Mouse (Mus musculus) bone marrow, adult 2 months (tissue): ENCODE results near the gene Ndufb10. TPM values are rescaled to one million over a fixed set of nuclear protein-coding genes. Genes with fewer than 3 reads are reported as not detected.

ENCODE experiments used
- H3K27ac ChIP-seq: fragments of 200-500 bp; 2 replicates; pipeline ENCODE4 v1.5.1; 2012; ENCODE audit warnings: low read depth, mild to moderate bottlenecking, control low read depth, inconsistent platforms, low read length; ENCODE audit not compliant: control insufficient read depth, poor library complexity, insufficient read depth
- H3K4me1 ChIP-seq: fragments of 200-500 bp; 2 replicates; pipeline ENCODE4 v1.6.1; 2011; ENCODE audit warnings: low read length; ENCODE audit not compliant: control insufficient read depth, insufficient read depth
- H3K4me3 ChIP-seq: fragments of 200-500 bp; replicated peaks from 2 replicates; pipeline ENCODE3; 2011; ENCODE audit warnings: mild to moderate bottlenecking, low read depth, low read length, control low read depth; ENCODE audit not compliant: control insufficient read depth
- CTCF ChIP-seq: fragments of 200-500 bp; IDR thresholded peaks from 2 replicates; pipeline ENCODE4 v1.5.1; 2011; ENCODE audit warnings: low read length, control low read depth; ENCODE audit not compliant: control insufficient read depth, insufficient read depth
- POLR2A ChIP-seq: fragments of 200-500 bp; IDR thresholded peaks from 2 replicates; pipeline ENCODE4 v1.6.1; 2011; ENCODE audit warnings: low read depth, mild to moderate bottlenecking, control low read depth, low read length, borderline replicate concordance; ENCODE audit not compliant: control insufficient read depth
- WGBS: fragments of 180-500 bp; shearing (Covaris S2); methylation state at CpG from one replicate; pipeline ENCODE4 v1.1.7; 2018; 5-methylcytosine and 5-hydroxymethylcytosine counted together
- polyA plus RNA-seq: library from polyadenylated mRNA; stranded (reverse); fragments of >200 nt; gene quantifications from 2 replicates; pipeline ENCODE4 v1.2.4, GENCODE M21; 2011; ENCODE audit warnings: low replicate concordance; ENCODE audit not compliant: missing spikeins, insufficient read depth, insufficient read length

Gene Ndufb10
- polyA plus RNA-seq = 150 and 172 TPM in 2 replicates

DNA sequence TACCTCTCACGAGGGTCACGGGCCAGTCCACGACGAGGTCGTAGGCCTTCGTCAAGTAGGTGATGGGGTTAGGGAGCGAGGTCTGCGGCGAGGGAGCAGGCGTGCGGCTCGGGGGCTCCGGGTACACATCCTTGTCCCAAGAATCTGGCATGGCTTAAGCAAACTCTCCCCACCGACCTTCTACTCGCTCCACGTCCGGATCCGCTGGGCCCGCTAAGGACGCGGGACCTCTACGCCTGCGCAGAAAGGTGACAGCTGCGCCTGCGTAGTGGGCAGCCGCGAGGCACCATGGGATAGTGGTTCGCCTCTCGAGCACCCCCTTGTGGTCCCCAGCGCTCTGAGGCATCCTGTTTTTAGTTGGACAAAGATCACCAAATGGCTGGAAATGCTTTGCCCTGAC lies at the start of gene Ndufb10:
TSS of gene Ndufb10 (minus strand) at position 295 of the 400 bp plus-strand sequence.
- WGBS = under 1% methylated on average over 30 of the region's 30 CpGs
- Histone ChIP-seq H3K4me1 (no peaks in the 10 kb centered on the region; the same call in 1 of the 2 replicates), H3K4me3 (peak within 1 kb of the TSS; percentile 94), H3K27ac (peak within 1 kb of the TSS; percentile 57)
- TF ChIP-seq POLR2A (peak; percentile 95), CTCF (peak; percentile 98)

DNA sequence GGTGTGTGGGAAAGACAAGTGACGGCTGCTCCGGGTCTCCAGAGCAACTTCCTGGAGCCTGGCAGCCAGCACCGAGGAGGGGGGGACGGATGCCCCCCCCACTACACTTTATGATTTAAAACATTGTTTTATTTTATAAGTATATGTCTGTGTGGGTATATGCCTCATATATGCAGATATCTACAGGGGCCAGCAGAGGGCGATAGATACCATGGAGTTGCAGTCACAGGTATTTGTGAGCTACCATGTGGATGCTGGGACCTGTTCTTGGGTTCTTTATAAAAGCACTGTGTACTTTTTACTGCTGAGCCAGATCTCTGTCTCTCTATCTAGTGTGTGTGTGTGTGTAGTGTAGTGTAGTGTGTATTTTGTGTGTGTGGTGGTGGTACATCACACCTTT lies 49.0 kb upstream of the Ndufb10 start:
- 82% methylated on average over 5 of the region's 5 CpGs for WGBS
- H3K27ac ChIP-seq = no peak overlapping the region
- H3K4me3 ChIP-seq = no peak overlapping the region
- TF ChIP-seq CTCF (no peak), POLR2A (no peak)
- no peaks in the 10 kb centered on the region for H3K4me1 ChIP-seq

DNA sequence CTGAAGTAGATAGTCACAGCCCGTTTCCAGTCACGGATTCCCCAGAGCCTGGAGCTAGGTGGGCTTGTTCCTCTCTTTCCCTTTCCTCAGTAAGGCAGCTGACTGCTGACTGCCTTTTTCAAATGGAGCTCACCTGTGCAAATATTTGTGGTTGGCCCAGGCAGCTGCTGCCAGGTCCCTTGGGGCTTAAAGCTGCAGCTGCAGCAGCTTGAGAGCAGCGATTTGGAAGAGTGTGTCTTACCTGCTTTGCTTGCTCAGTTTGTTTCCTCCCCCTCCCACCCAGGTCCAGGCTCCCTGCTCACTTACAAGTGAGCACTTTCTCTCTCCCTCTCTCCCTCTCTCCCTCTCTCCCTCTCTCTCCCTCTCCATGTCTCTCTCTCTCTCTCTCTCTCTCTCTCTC lies 44.9 kb upstream of the Ndufb10 start:
- Histone ChIP-seq H3K4me1 (no peaks in the 10 kb centered on the region), H3K27ac (no peak overlapping the region), H3K4me3 (no peak overlapping the region)
- 46% methylated on average over 3 of the region's 3 CpGs for WGBS
- no peak for TF ChIP-seq CTCF
- no peak for TF ChIP-seq POLR2A

DNA sequence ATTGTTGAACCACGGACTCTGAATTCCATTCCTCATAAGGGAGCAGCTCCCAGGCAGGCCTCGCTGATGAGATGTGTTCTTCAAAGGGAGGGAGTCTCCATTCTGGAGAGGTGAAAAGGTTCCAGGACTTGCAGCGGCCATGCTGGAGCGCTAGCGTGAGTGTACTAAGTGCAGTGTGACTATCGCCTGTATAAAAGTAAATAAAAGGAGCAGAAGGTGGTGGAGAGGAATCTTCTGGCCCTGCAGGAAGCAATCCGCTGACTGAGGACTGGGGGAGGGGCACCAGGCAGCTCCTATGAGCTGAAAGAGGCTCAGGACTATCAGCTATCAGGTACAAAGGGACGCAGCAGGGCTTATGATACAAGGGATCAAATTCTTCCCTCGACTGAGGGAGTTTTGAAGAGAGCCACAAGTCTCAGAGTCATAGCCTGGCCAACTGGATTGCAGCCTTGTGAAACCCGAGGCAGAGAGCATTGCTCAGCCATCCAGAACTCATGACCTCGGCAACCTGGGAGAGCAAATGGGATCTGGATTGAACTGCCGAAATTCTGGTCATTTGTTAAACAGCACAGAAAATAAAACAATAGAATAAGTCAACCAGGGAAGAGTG lies 42.1 kb upstream of the Ndufb10 start:
- no peak overlapping the region for H3K4me3 ChIP-seq
- no peaks in the 10 kb centered on the region for H3K4me1 ChIP-seq
- no peak overlapping the region for H3K27ac ChIP-seq
- no peak for TF ChIP-seq CTCF
- TF ChIP-seq POLR2A = no peak
- 43% methylated on average over 12 of the region's 12 CpGs for WGBS

DNA sequence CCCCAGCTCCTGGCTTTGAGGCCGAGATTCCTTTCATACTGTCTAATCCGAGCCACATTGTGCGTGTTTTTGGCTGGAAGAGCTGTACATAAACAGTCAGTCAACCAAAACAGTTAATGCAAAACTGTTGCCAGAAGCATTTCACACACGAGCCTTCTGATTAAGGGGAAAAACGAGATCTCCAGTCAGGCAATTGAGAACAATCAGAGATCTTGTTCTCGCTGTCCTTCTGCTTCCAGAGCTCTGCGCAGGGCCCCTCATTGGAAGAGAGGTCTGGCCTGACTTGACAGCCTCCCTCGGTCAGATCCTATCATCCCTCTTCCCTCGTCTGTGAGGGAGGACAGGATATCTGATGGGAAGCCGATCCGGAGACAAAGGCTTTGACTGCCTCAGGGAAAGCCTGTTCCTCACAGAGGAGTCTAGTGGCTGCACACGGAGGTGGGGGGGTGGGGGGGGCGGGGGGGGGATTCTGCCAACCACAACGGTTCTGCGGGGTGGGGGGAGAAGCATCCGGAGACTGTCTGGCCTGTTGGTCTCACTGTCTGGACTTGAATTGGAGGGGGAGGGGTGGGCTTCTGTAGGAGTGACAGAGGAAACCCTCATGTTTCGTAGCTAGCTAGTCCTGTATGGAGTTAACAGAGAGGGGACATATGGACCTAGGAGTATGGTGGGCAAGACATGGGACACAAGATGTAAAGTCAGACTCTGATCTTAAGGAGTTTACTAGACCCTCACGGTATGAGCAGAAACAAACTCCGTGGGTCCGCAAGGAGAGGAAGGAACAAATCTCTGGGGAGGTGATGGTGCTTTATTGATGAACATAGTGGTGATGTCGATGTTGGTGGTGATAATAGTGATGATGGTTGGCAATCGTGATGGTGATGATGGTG lies 41.0 kb upstream of the Ndufb10 start:
- H3K27ac ChIP-seq = no peak overlapping the region
- 45% methylated on average over 22 of the region's 22 CpGs for WGBS
- no peaks in the 10 kb centered on the region for H3K4me1 ChIP-seq
- TF ChIP-seq CTCF = no peak
- no peak for TF ChIP-seq POLR2A
- no peak overlapping the region for H3K4me3 ChIP-seq

DNA sequence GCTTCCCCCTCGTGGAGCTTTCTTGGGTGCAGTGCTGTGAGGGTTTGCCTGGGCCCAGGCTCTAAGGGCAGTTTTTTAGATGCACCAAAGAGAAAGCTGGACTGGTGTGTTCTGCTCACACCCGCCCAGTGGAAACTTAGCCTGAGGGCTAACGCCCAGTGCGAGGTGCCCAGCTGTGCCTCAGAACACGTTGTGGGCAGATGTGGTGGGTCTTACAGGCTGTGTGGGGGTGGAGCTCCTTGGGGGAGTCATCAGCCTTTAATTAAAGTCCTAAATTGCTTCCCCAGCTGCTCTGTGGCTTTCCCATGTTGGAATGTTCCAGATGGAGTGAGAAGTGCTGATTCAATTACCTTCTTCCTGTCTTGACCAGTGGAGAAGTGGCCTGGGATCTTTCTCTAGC lies 36.8 kb upstream of the Ndufb10 start:
- WGBS = 49% methylated on average over 5 of the region's 5 CpGs
- Histone ChIP-seq H3K4me3 (no peak overlapping the region), H3K27ac (no peak overlapping the region), H3K4me1 (no peaks in the 10 kb centered on the region)
- TF ChIP-seq CTCF = no peak
- no peak for TF ChIP-seq POLR2A

DNA sequence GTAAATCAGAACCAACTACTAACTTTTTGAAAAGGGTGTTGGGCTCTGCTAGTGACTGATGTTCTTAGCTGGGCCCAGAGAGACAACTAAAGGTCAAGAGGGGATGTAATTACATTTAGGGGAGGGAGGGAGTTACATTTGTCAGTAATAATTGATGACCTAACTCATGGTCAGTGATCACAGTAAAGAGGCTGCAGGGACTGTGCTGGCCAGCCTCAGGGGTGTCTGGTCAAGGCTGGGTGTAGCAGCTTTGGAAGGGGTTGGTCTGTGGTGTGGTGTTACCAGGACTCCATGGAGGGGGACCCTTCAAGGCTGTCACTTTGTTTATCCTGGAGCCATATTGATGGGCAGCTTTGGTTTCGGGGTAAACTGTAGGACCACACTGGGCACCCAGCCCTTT lies 33.1 kb upstream of the Ndufb10 start:
- TF ChIP-seq POLR2A (no peak), CTCF (no peak)
- Histone ChIP-seq H3K27ac (no peak overlapping the region), H3K4me1 (no peaks in the 10 kb centered on the region), H3K4me3 (no peak overlapping the region)
- WGBS = 84% methylated on average over 1 of the region's 1 CpGs

DNA sequence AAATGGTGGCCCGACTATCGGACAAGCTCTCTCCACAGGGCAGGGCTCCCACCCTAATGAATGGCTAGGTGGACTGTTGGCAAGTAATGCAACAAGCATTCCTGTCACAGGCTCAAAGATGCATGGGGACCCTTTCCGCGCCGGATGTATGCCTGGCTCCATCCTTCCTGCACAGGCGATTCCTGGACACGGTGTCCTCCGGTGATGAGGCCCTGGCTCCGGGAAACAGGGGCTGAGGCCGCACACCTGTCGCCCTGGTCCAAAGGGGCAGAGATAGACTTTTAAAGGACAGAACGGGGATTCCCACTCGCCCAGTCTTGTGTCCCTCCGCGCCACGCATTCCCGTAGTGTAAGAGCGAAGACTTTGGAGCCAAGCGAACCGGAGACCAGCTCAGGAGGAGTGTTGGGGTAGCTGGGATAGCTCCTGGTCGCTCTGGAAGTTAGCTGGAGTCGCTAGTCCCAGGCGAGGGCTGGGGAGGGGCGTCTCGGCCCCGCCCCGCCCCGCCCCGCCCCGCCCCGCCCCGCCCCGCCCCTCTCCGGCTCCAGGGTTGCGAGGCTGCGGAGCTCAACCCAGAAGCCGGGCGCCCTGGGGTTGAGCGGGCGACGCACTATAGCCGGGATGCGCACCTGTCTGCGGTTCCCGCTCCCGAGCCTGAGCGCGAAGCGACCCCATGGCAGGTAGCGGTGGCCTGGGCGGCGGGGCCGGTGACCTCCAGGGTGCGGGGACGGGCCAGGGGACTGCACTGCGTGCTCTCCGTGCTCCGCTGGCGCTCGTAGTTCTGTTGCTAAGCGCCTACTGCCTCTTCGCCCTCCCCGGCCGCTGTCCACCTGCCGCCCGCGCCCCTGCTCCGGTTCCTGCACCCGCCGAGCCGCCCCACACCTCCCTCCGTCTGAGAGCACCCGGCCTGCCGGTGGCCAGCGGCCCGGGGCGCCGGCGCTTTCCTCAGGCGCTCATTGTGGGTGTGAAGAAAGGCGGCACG lies 28.4 kb upstream of the Ndufb10 start, which contains the start of gene Hs3st6:
TSS of gene Hs3st6 (plus strand) at position 574 of the 980 bp plus-strand sequence.
- TF ChIP-seq POLR2A = no peak
- no peak for TF ChIP-seq CTCF
- WGBS = 1% methylated on average over 81 of the region's 82 CpGs
- H3K27ac ChIP-seq = no peak within 1 kb of the TSS
- H3K4me1 ChIP-seq = no peaks in the 10 kb centered on the region
- H3K4me3 ChIP-seq = peak within 1 kb of the TSS; percentile 43
